Mouse (Mus musculus) midbrain, embryonic 11.5 days (tissue): ENCODE data around the gene Olfr819. TPM values are rescaled to one million over a fixed set of nuclear protein-coding genes. Genes with fewer than 3 reads are reported as not detected.

ENCODE experiments used
- ATAC-seq: fragments of 200-750 bp; cut with Nextera tagmentation; 2 replicates; pipeline ENCODE4 v1.8.0; 2017; ENCODE audit warnings: moderate TSS enrichment, moderate library complexity; ENCODE audit not compliant: low FRiP score
- DNase-seq: peaks from one replicate; pipeline ENCODE4 v3.0.0; 2015; ENCODE audit warnings: low spot score; ENCODE audit errors: missing footprints
- H3K27ac ChIP-seq: fragments of 300-500 bp; sonication (generic); 2 replicates; pipeline ENCODE4 v1.5.1; 2014; ENCODE audit warnings: low read depth, low read length
- H3K27me3 ChIP-seq: fragments of 300-500 bp; sonication (generic); 2 replicates; pipeline ENCODE4 v1.6.1; 2014; ENCODE audit warnings: mild to moderate bottlenecking, low read length, moderate library complexity, mixed read lengths; ENCODE audit not compliant: control insufficient read depth, insufficient read depth
- H3K36me3 ChIP-seq: fragments of 300-500 bp; sonication (generic); 2 replicates; pipeline ENCODE4 v1.6.1; 2014; ENCODE audit warnings: mild to moderate bottlenecking, low read length, moderate library complexity, mixed read lengths; ENCODE audit not compliant: control insufficient read depth, insufficient read depth
- H3K4me1 ChIP-seq: fragments of 300-500 bp; sonication (generic); 2 replicates; pipeline ENCODE4 v1.6.1; 2014; ENCODE audit warnings: low read length; ENCODE audit not compliant: control insufficient read depth, insufficient read depth
- H3K4me2 ChIP-seq: fragments of 300-500 bp; sonication (generic); 2 replicates; pipeline ENCODE4 v1.6.1; 2014; ENCODE audit warnings: mild to moderate bottlenecking, moderate library complexity
- H3K4me3 ChIP-seq: fragments of 300-500 bp; sonication (generic); 2 replicates; pipeline ENCODE4 v1.5.1; 2014; ENCODE audit warnings: low read depth, low read length
- H3K9ac ChIP-seq: fragments of 300-500 bp; sonication (generic); 2 replicates; pipeline ENCODE4 v1.6.1; 2014; ENCODE audit warnings: low read length
- H3K9me3 ChIP-seq: fragments of 300-500 bp; sonication (generic); 2 replicates; pipeline ENCODE4 v1.6.1; 2016; ENCODE audit warnings: low read length; ENCODE audit not compliant: control insufficient read depth
- WGBS: fragments of 180-500 bp; shearing (Covaris S2); extraction: QIAGEN DNeasy Blood & Tissue Kit; methylation state at CpG from one replicate; pipeline ENCODE4 v1.1.7; 2014; 5-methylcytosine and 5-hydroxymethylcytosine counted together
- polyA plus RNA-seq: library from polyadenylated mRNA; unstranded; fragments of >200 nt; fragmentation: Nextera tagmentation; extraction: Ambion mirVana; gene quantifications from 2 replicates; pipeline ENCODE4 v1.2.1, GENCODE M21; 2014

The Olfr819 gene
- polyA plus RNA-seq, 1 experiment from 2014 or later, result not detected

DNA sequence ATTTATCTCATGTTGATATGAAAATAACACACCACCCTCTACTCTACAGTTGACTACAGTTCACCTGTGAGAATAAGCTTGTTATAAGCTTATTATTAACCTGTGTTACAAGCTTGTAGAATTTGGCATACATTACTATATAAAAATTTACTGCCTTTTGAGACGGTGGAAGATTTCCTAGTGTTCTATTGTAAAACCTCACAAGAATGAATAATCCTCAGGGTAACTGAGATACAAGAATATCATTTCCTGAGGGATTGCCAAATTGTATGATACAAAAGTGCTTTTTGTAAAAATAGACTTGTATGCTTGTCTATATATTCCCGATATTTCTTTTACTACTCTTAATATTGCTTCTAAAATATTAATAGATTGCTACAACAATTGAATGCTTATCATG is 18.1 kb downstream of the Olfr819 start, which contains the start of gene Olfr818:
Olfr818 (minus strand) TSS at position 101 of the 400 bp plus-strand sequence.
- no peak within 1 kb of the TSS for H3K9ac ChIP-seq
- H3K36me3 ChIP-seq, result no peaks in the 10 kb centered on the region
- no peak within 1 kb of the TSS for H3K4me2 ChIP-seq
- ATAC-seq (no peak), DNase-seq (no peak)
- no peaks in the 10 kb centered on the region for H3K27me3 ChIP-seq
- no peak within 1 kb of the TSS for H3K4me3 ChIP-seq
- 95% methylated on average over 2 of the region's 2 CpGs for WGBS
- no peaks in the 10 kb centered on the region for H3K9me3 ChIP-seq
- no peaks in the 10 kb centered on the region for H3K4me1 ChIP-seq
- H3K27ac ChIP-seq, result no peak within 1 kb of the TSS

DNA sequence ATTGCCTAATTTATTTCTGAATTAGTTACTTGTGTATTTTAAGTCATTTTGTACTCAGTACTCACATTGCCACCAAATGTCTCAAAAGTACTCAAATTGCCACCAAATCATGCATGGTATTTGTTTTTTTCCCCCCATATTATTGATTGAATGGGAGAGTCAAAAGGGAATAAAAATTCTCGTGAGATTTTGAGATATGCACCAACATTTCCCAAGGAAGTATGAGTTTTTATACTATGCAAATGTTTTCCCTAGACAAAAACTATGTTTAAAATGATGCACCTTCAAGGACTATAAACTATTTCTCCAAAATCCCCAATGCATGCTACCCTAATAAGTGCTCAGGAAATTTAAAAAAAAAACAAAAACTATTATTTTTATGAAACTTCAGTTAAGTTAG is 51.6 kb downstream of the Olfr819 start, which contains the start of gene Olfr816:
Olfr816 (minus strand) TSS at position 101 of the 400 bp plus-strand sequence.
- Histone ChIP-seq H3K9ac (no peak within 1 kb of the TSS), H3K27me3 (no peaks in the 10 kb centered on the region), H3K4me2 (no peak within 1 kb of the TSS), H3K27ac (no peak within 1 kb of the TSS), H3K36me3 (no peaks in the 10 kb centered on the region), H3K4me3 (no peak within 1 kb of the TSS), H3K4me1 (no peaks in the 10 kb centered on the region), H3K9me3 (no peaks in the 10 kb centered on the region)
- WGBS, result 58% methylated on average over 1 of the region's 1 CpGs
- ATAC-seq (no peak), DNase-seq (no peak)

Other genes starting within 250 kb of the Olfr819 start
- gene Olfr805, start 237.9 kb downstream of the Olfr819 start, polyA plus RNA-seq, result not detected in 2 replicates
- gene Olfr806, start 225.3 kb downstream of the Olfr819 start, polyA plus RNA-seq, result not detected in 2 replicates
- gene Olfr807, start 209.5 kb downstream of the Olfr819 start, polyA plus RNA-seq, result not detected in 2 replicates
- gene Olfr808, start 201.8 kb downstream of the Olfr819 start, polyA plus RNA-seq, result not detected in 2 replicates
- gene Olfr809, start 192.6 kb downstream of the Olfr819 start, polyA plus RNA-seq, result not detected in 2 replicates
- not detected in 2 replicates for gene Olfr810, start 172.3 kb downstream of the Olfr819 start, polyA plus RNA-seq
- not detected in 2 replicates for gene Olfr811, start 162.9 kb downstream of the Olfr819 start, polyA plus RNA-seq
- not detected in 2 replicates for gene Olfr812, start 121.2 kb downstream of the Olfr819 start, polyA plus RNA-seq
- not detected in 2 replicates for gene Olfr813, start 111.9 kb downstream of the Olfr819 start, polyA plus RNA-seq
- gene Olfr814, start 87.4 kb downstream of the Olfr819 start, polyA plus RNA-seq, result not detected in 2 replicates
- gene Olfr815, start 61.4 kb downstream of the Olfr819 start, polyA plus RNA-seq, result not detected in 2 replicates
- not detected in 2 replicates for gene Olfr816, start 51.7 kb downstream of the Olfr819 start, polyA plus RNA-seq
- gene Olfr818, start 18.2 kb downstream of the Olfr819 start, polyA plus RNA-seq, result not detected in 2 replicates
- gene Olfr247, start 8.9 kb upstream of the Olfr819 start, polyA plus RNA-seq, result not detected in 2 replicates
- gene Gm10310, start 17.8 kb upstream of the Olfr819 start, polyA plus RNA-seq, result not detected in 2 replicates
- not detected in 2 replicates for gene Olfr820, start 45.4 kb upstream of the Olfr819 start, polyA plus RNA-seq
- not detected in 2 replicates for gene Olfr821, start 63.1 kb upstream of the Olfr819 start, polyA plus RNA-seq
- gene Olfr822, start 103.9 kb upstream of the Olfr819 start, polyA plus RNA-seq, result not detected in 2 replicates
- gene Olfr823, start 148.1 kb upstream of the Olfr819 start, polyA plus RNA-seq, result not detected in 2 replicates
- not detected in 2 replicates for gene Olfr824, start 162.7 kb upstream of the Olfr819 start, polyA plus RNA-seq
- not detected in 2 replicates for gene Olfr825, start 199.5 kb upstream of the Olfr819 start, polyA plus RNA-seq
- gene Olfr826, start 216.9 kb upstream of the Olfr819 start, polyA plus RNA-seq, result not detected in 2 replicates
- gene Olfr827, start 247.1 kb upstream of the Olfr819 start, polyA plus RNA-seq, result not detected in 2 replicates